Mouse (Mus musculus) left cerebral cortex, adult 11 months (tissue): Measurements from ENCODE around the gene Abhd16a.

Source experiments
- DNase-seq: peaks from one replicate; pipeline ENCODE4 v3.0.0; 2022; ENCODE audit warnings: low spot score

Gene Abhd16a

GRCm38 (mm10) chr17:35088825-35089644 lies at the start of gene Abhd16a:
Abhd16a (plus strand) TSS chr17:35089263.
- DNase-seq: peak; percentile 89

DNA sequence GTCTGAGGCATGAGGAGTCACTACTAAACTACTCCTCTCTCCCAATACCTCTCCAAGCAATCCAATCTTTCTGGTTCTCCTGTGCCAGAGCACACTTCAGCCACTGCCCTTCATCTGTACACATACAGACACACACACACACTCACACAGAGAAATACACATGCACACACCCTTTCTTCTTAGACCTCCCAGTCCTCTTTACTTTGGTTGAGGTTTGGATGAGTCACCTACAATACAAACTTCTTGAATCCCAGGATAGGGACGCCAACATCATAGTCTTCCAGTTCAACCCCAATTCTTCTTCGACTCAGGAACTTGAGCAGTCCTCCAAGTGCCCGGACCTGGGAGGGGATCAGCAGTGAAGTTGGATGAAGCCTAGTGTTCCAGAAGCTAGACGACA lies 45.3 kb upstream of the Abhd16a start:
- no peak for DNase-seq

DNA sequence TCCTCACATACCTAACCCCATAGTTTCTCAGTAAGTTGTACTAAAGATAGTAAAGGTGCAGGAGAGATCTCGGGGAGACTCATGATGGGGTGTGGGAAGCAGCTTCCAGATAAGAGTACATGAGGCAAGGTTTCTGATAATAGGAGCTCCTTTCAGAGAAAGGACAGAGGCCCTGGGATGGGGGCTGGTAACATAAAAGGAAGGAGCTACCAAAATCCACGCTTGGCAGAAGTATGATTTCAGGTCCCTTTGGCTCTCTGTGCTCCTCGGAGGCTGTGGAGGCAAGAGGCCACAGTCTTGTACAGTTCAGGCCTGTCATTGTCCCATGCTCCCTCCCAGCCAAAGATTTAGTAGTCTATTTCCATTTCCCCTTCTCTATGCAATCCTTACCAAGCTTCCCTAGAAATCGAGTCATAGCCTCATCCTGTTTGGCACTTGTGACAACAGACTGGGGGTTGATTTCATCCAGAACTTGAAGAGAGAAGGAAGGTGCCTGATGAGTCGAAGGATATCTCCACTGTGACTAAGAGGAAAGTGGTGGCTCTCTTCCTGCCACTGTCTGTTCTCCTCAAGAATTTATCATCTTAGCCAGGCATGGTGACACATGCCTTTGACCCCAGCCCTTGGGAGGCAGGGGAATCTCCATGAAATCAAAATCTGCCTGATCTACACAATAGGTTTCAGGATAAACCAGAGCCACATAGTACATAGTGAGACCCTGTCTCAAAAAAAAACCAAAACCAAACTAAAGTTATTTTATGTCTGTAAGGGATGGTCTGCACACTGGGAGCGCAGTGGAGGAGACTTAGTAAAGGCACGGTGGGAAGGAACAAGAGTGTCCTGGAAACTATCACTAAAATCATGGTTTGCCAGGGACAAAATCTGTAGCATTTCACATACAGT lies 43.9 kb upstream of the Abhd16a start:
- no peak for DNase-seq

DNA sequence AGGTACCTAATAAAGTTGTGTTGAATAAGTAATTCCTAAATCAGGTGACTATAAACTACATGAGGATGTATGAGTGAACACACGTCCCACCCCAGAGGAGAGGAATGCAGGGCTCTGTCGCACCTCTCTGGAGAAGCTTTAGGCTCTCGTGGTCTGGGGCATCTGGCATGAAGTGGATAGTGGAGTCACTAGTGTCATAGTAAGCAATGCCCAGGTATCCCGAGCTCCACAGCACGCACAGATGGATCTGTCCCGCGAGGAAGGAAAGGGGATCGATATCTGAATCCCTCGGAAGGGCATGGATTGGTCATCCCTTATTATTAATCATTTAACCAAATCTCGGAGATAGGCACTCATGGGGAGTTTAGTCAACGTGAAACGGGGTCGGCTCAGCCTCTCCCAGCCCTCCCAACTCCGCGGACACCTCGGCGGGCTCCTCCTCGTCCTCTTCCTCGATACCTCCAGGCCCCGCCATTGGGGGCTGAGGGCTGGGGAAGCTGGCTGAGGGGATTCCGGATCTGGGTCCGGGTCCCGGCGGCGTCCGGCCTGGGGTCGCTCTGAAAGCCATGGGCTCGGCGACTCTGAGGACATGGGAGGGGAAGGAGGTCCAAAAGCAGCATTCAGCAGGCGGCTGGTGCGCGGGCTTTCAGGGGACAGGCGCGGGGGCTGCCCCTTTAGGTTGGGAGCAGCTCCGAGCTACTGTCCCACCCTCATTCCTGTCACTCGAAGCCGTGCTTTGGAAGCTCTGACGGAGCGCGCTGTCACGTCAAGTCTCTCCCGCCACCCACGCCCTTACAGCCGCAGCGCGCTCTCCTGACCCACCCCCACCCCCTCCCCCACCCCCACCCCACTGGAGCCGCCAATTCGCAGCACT lies 43.0 kb upstream of the Abhd16a start:
- no peak for DNase-seq

GRCm38 (mm10) chr17:35046681-35047455 lies 42.2 kb upstream of the Abhd16a start, which contains the start of gene Msh5:
Msh5 (minus strand) TSS chr17:35046745.
- peak; percentile 92 for DNase-seq

GRCm38 (mm10) chr17:35047688-35048087 lies 41.4 kb upstream of the Abhd16a start:
- no peak for DNase-seq

DNA sequence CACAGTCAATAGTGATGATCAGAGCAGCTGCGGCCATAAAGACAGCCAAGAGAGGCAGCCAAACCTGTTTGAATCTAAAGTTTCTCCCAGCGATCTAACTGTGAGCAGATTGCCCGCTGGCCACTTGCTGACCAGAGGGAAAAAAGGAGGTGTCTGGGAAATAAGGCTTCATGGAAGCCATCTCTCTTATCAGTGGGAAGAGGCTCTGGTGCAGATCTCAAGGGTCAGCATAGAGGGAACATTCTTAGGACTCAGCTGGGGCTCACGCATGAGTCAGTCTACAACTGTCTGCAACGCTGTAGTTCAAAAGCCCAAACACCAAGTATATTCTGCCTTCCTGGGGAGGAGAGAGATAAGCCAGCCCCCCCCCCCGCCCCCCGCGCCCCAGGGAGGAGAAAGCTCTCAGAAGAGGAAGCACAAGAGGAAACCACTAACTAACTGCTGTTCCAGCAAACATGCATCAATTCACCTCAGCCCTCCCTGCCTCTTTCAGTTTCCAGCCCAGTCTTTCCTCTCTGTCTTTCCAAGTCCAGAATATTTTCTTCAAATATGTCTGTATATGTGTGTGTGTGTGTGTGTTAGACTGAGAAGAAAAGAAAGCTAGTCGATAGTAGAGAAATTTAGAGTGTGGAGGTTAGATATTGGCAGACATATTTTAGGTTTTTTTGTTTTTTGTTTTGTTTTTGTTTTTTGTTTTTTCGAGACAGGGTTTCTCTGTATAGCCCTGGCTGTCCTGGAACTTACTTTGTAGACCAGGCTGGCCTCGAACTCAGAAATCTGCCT lies 40.7 kb upstream of the Abhd16a start:
- no peak for DNase-seq

- no peak for DNase-seq
Measured at GRCm38 (mm10) chr17:35048932-35049440, 40.1 kb upstream of the Abhd16a start.

DNA sequence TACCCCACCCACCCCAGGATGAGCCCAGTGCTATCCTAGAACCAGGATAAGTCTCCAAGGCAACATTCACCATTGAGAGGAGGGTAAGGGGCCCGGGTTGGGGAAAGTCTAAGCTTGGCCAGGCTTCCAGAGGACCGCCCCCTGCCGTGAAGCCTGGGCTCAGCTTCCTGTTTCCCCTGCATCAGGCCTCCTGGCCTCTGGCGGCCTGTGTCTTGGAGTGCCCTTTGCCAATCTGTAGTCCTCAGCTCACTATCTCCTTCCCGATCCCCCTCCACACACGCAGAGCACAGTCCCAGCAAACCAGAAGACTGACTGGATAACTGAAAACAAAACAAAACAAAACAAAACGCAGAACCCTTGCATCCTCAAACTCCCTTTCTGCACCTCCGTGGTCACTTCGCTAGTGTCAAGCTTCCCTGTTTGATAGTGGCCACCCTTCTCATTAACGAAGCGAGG lies 39.5 kb upstream of the Abhd16a start, which contains the start of gene Clic1:
Clic1 (plus strand) TSS at position 406 of the 456 bp plus-strand sequence.
- DNase-seq: no peak

GRCm38 (mm10) chr17:35050126-35050750 lies 38.8 kb upstream of the Abhd16a start:
- DNase-seq: no peak

DNA sequence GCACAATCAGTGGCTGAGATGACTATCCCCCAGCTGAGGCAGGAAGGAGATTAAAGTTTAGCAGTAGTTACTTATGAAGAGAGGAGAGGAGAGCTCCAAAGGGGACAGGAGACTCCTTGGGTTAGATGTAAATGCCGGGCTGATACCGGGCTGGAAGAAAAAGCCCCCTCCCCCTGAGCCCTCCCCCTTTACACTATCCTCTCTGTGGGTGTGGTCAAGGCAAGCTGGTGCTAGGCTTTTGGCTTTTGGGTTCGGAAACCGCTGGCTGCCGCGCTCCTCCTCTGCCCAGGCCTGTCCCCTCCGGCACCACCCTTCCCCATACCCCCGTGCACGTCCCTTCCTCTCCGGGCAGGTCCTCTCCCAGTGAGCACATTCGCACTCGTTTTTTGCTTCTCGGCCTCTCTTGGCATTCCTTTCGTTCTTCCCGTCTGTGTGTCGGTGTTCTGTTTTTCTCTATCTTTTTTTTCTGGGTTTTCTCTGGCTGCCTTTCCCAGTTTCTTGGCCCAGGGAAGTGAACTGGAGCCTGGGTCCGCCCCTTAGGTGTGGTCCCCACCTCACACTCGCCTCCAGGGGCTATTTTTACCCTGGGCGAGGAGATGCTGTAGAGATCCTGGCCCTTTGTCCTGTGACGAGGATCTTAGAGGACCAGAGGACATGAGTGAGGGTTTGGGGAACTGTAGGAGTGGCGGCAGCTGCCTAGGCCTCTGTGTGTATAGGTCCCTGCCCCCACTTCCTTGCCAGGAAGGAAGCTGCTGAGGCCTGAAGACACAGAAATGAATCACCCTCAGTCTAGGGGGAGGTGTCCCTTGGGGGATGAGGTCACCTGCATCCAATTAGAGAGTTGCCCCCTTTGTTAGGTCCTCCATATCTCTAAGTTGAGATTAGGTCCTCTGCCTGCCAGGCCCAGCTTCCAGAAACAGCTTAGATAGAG lies 37.6 kb upstream of the Abhd16a start:
- DNase-seq: no peak

- DNase-seq: no peak
Measured at GRCm38 (mm10) chr17:35052271-35052798, 36.7 kb upstream of the Abhd16a start.

DNA sequence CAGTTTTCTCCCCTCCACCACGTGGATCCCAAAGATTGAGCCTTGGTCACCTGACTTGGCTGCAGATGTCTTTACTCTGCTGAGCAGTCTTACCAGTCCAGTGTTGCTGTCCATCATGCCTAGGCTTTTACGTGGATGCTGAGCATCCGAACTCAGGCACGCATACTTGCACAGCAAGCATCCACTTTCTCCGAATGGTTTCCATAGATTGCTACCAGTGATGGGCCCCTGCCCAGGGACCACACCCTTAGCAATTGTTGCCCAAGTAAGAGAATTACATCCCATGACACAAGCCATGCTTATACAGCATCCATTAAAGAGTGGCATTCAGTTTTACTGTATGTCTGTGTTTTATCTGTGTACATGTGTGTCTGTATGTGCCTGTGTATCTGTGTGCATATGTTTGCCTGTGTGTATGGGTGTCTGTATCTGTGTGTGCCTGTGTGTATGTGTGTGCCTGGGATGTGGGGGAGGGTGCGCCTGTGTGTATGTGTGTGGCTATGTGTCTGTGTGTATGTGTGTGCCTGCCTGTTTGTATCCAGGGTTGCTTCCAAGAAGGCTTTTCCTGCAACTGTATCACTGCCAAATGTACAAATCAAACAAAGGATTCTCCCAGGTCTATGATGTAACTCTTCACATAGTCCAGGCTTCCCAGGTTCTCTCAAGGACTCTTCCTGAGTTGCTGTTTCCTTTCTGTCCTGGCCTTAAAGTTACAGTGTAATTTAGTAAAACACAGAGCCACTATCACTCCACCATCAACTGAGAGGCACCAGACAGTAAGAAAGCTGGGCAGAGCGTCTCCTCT lies 33.2 kb upstream of the Abhd16a start:
- no peak for DNase-seq

- no peak for DNase-seq
Measured at GRCm38 (mm10) chr17:35057090-35057489, 32.0 kb upstream of the Abhd16a start.

- no peak for DNase-seq
Measured at GRCm38 (mm10) chr17:35058316-35058715, 30.7 kb upstream of the Abhd16a start.

DNA sequence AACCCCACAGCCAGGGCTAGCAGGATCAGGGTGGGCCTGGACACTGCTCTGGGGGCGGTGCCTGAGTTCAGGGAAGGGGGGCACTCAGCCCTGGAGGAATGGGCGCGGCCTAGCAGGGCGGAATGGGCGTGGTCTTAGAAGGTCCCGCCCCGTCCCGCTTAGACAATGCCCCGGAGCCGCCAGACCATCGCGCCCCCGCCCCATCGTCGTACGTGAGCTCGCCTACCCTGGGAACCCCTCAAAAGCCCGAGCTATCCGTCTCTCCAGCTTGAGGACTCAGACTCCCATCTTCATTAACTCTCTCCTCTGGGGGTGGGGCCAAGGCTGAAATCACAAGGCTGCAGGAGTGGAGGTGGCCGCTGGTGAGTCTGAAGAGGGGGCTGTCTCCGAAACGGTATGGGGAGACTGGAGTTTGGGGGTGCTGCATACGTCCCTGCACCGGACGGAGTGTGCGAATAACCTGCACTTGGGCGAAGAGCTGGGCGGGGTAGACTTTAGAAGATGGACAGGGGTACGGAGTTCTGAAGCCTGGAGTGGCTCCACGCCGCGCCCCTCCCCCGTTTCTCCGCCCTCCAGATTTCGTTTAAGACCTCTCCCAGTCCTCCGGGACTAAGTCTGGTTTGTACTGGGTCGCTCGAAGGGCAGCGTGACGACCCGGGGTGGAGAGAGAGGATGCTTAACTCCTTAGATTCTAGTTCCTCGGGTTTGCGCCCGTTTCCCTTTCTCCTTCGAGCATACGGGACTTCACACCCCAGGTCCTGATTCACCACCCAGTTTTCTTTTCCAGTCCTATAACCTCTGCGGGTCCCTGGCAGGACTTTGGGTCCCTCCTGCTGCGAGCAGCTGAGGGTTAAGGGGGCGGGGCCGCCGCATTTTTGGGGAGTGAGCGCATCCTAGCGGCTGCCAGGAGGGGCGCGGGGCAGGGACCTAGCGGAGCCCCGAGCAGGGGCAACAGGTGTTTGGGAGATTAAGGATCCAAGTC lies 29.9 kb upstream of the Abhd16a start, which contains the start of gene Ddah2:
Ddah2 (plus strand) TSS at position 125 of the 982 bp plus-strand sequence.
- no peak for DNase-seq
